Mouse (Mus musculus): ENCODE data around the gene Cfap61.

DNA sequence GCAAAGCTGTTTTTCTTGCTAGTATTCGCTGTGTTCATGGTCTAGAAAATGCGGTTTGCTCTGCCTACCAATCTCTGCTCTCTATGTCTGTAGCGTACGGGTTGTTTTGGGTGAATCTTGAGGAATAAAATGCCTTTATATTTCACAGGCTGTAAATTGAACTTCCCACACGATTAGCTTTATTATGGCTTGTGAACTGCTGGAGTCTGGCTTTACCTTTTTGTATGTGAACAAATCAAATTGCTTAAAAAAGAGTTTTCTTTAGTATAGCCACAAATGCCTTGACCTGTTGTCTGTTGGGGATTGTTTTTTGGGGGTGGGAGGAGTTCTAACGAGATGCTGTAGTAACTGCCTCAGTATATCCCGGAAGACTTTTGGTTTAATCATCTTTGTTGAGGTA is 289.6 kb downstream of the Cfap61 start:
- TF ChIP-seq CTCF (IDR thresholded peaks at IDR 0.05 in 2 of 3, conservative IDR thresholded peaks at IDR 0.05 in 1 of 3; ENCODE audit: control insufficient read depth in 1 of 3, insufficient read depth in 1 of 3, low read depth in 2 of 3, low read length in 3 of 3, poor library complexity in 1 of 3, severe bottlenecking in 1 of 3) (no peak), MAFK (IDR thresholded peaks at IDR 0.05; ENCODE audit: borderline replicate concordance, low read depth, low read length) (no peak), RAD21 (IDR thresholded peaks at IDR 0.05; ENCODE audit: low read depth, low read length) (no peak), MAX (IDR thresholded peaks at IDR 0.05; ENCODE audit: low read length) (no peak), ZC3H11A (IDR thresholded peaks at IDR 0.05; ENCODE audit: low read depth, low read length) (no peak), POLR2A (IDR thresholded peaks at IDR 0.05; ENCODE audit: control insufficient read depth in 1 of 2, insufficient read depth in 1 of 2, low read depth in 1 of 2, low read length in 2 of 2, poor library complexity in 1 of 2) (no peak), JUND (IDR thresholded peaks at IDR 0.05; ENCODE audit: low read depth, low read length) (no peak)

All from MEL (cell line).